Mouse (Mus musculus) CH12.LX (cell line): ENCODE results near the gene Usp47.

Source experiments
- CTCF ChIP-seq, 2 experiments: IDR thresholded peaks in 1 of 2; conservative IDR thresholded peaks in 1 of 2; 2 replicates each; pipeline ENCODE4 v1.5.1; 2011 to 2012; ENCODE audit warnings: low read depth in 2 of 2, low read length in 2 of 2, improper control_type of control experiment in 1 of 2, inconsistent platforms in 1 of 2, mild to moderate bottlenecking in 1 of 2, moderate library complexity in 1 of 2
- EP300 ChIP-seq: IDR thresholded peaks from 2 replicates; pipeline ENCODE4 v1.6.1; 2011; ENCODE audit warnings: low read length, improper control_type of control experiment
- ETS1 ChIP-seq: conservative IDR thresholded peaks from 2 replicates; pipeline ENCODE4 v1.6.1; 2012; ENCODE audit warnings: low read depth, mild to moderate bottlenecking, inconsistent platforms, low read length, improper control_type of control experiment, moderate library complexity
- HCFC1 ChIP-seq: IDR thresholded peaks from 2 replicates; pipeline ENCODE4 v1.6.1; 2012; ENCODE audit warnings: low read depth, mild to moderate bottlenecking, inconsistent platforms, low read length, improper control_type of control experiment
- MAX ChIP-seq: IDR thresholded peaks from 2 replicates; pipeline ENCODE4 v1.6.1; 2011; ENCODE audit warnings: low read length, improper control_type of control experiment
- MEF2A ChIP-seq: IDR thresholded peaks from 2 replicates; pipeline ENCODE4 v1.6.1; 2014; ENCODE audit warnings: low read depth, mild to moderate bottlenecking, inconsistent platforms, low read length, improper control_type of control experiment, borderline replicate concordance
- POLR2A ChIP-seq: IDR thresholded peaks from 2 replicates; pipeline ENCODE4 v1.6.1; 2011; ENCODE audit warnings: low read depth, mild to moderate bottlenecking, improper control_type of control experiment, low read length
- TCF12 ChIP-seq: IDR thresholded peaks from 2 replicates; pipeline ENCODE4 v1.6.1; 2014; ENCODE audit warnings: low read depth, mild to moderate bottlenecking, inconsistent platforms, low read length, improper control_type of control experiment
- ZMIZ1 ChIP-seq: IDR thresholded peaks from 2 replicates; pipeline ENCODE4 v1.6.1; 2012; ENCODE audit warnings: low read depth, mild to moderate bottlenecking, inconsistent platforms, low read length, improper control_type of control experiment

- TF ChIP-seq CTCF (conservative IDR thresholded peaks at IDR 0.05 in 1 of 2, IDR thresholded peaks at IDR 0.05 in 1 of 2; ENCODE audit: low read depth in 2 of 2, low read length in 2 of 2) (no peak), POLR2A (no peak), HCFC1 (no peak), ETS1 (no peak), ZMIZ1 (no peak), MEF2A (no peak), EP300 (no peak), TCF12 (no peak), MAX (no peak)
Observed at GRCm38 (mm10) chr7:112108757-112109156, 85.5 kb downstream of the Usp47 start.
